In the genomic region with DNA sequence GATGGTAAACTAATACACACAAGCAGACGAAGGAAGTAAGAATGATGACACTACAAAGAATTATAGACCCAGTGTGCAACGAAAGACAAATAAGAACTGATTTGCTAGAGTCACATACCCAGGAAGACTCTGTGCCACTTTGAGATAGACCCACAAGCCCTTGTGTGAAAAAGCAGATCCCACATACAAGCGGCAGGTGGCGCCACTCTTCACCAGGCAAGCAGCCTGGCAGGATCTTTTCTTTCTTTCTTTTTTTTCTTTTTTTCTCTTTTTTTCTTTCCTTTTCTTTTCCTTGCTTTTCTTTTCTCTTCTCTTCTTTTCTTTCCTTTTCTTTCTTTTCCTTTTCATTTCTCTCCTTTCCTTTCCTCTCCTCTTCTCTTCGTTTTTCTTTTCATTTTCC, we compare ENCODE assay signal across 14 mouse cellular contexts. TPM values are rescaled to one million over a fixed set of nuclear protein-coding genes. Genes with fewer than 3 reads are reported as not detected.
DNase-seq lines count a peak whose midpoint lies in the region; ATAC-seq and TF ChIP-seq lines count a peak whose summit lies in the region.
"Had no signal": no experiment of that assay in that cellular context is flagged by ENCODE, and none has a peak within 500 bp of the region (broad histone marks: within the 10 kb centered on the region; RNA-seq: fewer than 3 reads in every experiment).

No protein-coding gene starts in this region.

- intact Hi-C loops in heart, postnatal 25 days (cut with DNase I): loop anchor here (5.0 kb wide), 1 partner anchor 386 kb away; no protein-coding TSS in a partner anchor

- TF ChIP-seq CTCF in heart, postnatal 0 days (IDR thresholded peaks at IDR 0.05; ENCODE audit: low read depth): 0 out of 2 replicates have a peak, but pooled peaks have one; percentile 17
- peak; percentile 21; the same call in 1 of the 2 replicates for TF ChIP-seq CTCF in lung, embryonic 14.5 days (IDR thresholded peaks at IDR 0.05; ENCODE audit: low read depth)

- no peak for DNase-seq in heart, postnatal 0 days (ENCODE audit: low spot score)
- no peak for DNase-seq in heart, postnatal 25 days (ENCODE audit: low spot score)
- DNase-seq in lung, embryonic 14.5 days: peak; percentile 10
- no peak for DNase-seq in lung, postnatal 25 days (ENCODE audit: low spot score)
- peak; percentile 7 for DNase-seq in adrenal gland, postnatal 25 days
- DNase-seq in mesoderm, embryonic 11.5 days (ENCODE audit: low read depth, low spot score): peak; percentile 6
- DNase-seq in frontal cortex, postnatal 14 days (ENCODE audit: low spot score in 2 of 2): no peak
- DNase-seq in ovary, postnatal 10 days (ENCODE audit: low spot score): no peak
- DNase-seq: forebrain, postnatal 0 days had no signal

- H3K4me2 ChIP-seq in heart, postnatal 0 days (ENCODE audit: low read depth, low read length): no peak overlapping the region
- no peak overlapping the region for H3K4me2 ChIP-seq in lung, embryonic 14.5 days
- H3K4me2 ChIP-seq: heart, embryonic 12.5 days; limb, embryonic 13.5 days; midbrain, embryonic 15.5 days had no signal

- ATAC-seq in heart, postnatal 0 days (ENCODE audit: insufficient read depth, low read depth): no peak
- no peak for ATAC-seq in lung, embryonic 14.5 days (ENCODE audit: insufficient read depth)
- ATAC-seq: forebrain, postnatal 0 days; intestine, embryonic 16.5 days; midbrain, embryonic 15.5 days had no signal

- WGBS in heart, postnatal 0 days: 32% methylated on average over 5 of the region's 5 CpGs
- WGBS in lung, embryonic 14.5 days: 32% methylated on average over 5 of the region's 5 CpGs

- no peak for TF ChIP-seq EP300 in heart, postnatal 0 days (IDR thresholded peaks at IDR 0.05; ENCODE audit: low read depth)

- no peak overlapping the region for H3K4me3 ChIP-seq in heart, postnatal 0 days (ENCODE audit: low read depth, low read length)
- no peak overlapping the region for H3K4me3 ChIP-seq in lung, embryonic 14.5 days (ENCODE audit: low read depth, low read length)
- H3K4me3 ChIP-seq: heart, embryonic 12.5 days; limb, embryonic 13.5 days; midbrain, embryonic 15.5 days had no signal

- no peaks in the 10 kb centered on the region for H3K9me3 ChIP-seq in heart, postnatal 0 days (replicated peaks; ENCODE audit: control insufficient read depth, low read length)
- no peaks in the 10 kb centered on the region for H3K9me3 ChIP-seq in lung, embryonic 14.5 days (ENCODE audit: low read depth, low read length)
- H3K9me3 ChIP-seq: heart, embryonic 12.5 days; limb, embryonic 13.5 days; midbrain, embryonic 15.5 days had no signal

- no peaks in the 10 kb centered on the region for H3K4me1 ChIP-seq in heart, postnatal 0 days (ENCODE audit: control insufficient read depth, insufficient read depth)
- H3K4me1 ChIP-seq in lung, embryonic 14.5 days (ENCODE audit: insufficient read depth): no peaks in the 10 kb centered on the region
- H3K4me1 ChIP-seq: heart, embryonic 12.5 days; limb, embryonic 13.5 days; midbrain, embryonic 15.5 days had no signal

- H3K36me3 ChIP-seq in heart, postnatal 0 days (replicated peaks; ENCODE audit: control insufficient read depth, insufficient read depth, low read length): no peaks in the 10 kb centered on the region
- H3K36me3 ChIP-seq in lung, embryonic 14.5 days (ENCODE audit: insufficient read depth): no peaks in the 10 kb centered on the region
- H3K36me3 ChIP-seq: heart, embryonic 12.5 days; limb, embryonic 13.5 days; midbrain, embryonic 15.5 days had no signal

- H3K9ac ChIP-seq in heart, postnatal 0 days (replicated peaks; ENCODE audit: low read depth, low read length): no peak overlapping the region
- H3K9ac ChIP-seq in lung, embryonic 14.5 days: no peak overlapping the region
- H3K9ac ChIP-seq: forebrain, postnatal 0 days; heart, embryonic 12.5 days; limb, embryonic 13.5 days; midbrain, embryonic 15.5 days had no signal

- H3K27ac ChIP-seq in heart, postnatal 0 days (ENCODE audit: low read depth): no peak overlapping the region
- no peak overlapping the region for H3K27ac ChIP-seq in lung, embryonic 14.5 days (ENCODE audit: low read depth)
- H3K27ac ChIP-seq: limb, embryonic 13.5 days; midbrain, embryonic 15.5 days had no signal

- no peaks in the 10 kb centered on the region for H3K27me3 ChIP-seq in heart, postnatal 0 days (ENCODE audit: control insufficient read depth, insufficient read depth, low read length)
- H3K27me3 ChIP-seq in lung, embryonic 14.5 days (ENCODE audit: insufficient read depth, low read length): no peaks in the 10 kb centered on the region
- H3K27me3 ChIP-seq: heart, embryonic 12.5 days; limb, embryonic 13.5 days; midbrain, embryonic 15.5 days had no signal

RNA-seq across cellular contexts. Expression of gene Crnn, which starts 32.9 kb away (rescaled TPM):
- not detected in 2 replicates for total RNA-seq in heart, postnatal 0 days (2014; rRNA removed; ENCODE audit: low replicate concordance)
- not detected in 2 replicates for polyA plus RNA-seq in heart, postnatal 0 days (2015; fragmentation: Nextera tagmentation; extraction: Ambion mirVana)
- not detected for total RNA-seq in heart, postnatal 25 days (2021)
- polyA plus RNA-seq in lung, embryonic 14.5 days (2014; fragmentation: Nextera tagmentation; extraction: Ambion mirVana): not detected in 2 replicates
- not detected in 2 replicates for total RNA-seq in adrenal gland, postnatal 25 days (2021)
- total RNA-seq: forebrain, postnatal 0 days had no signal
- polyA plus RNA-seq: forebrain, postnatal 0 days; heart, embryonic 12.5 days; intestine, embryonic 16.5 days; limb, embryonic 13.5 days; midbrain, embryonic 15.5 days; stomach, embryonic 14.5 days had no signal

RNA-seq across cellular contexts. Expression of gene Gm4858, which starts 43.0 kb away (rescaled TPM):
- total RNA-seq in heart, postnatal 0 days (2014; rRNA removed; ENCODE audit: low replicate concordance): not detected in 2 replicates
- polyA plus RNA-seq in heart, postnatal 0 days (2015; fragmentation: Nextera tagmentation; extraction: Ambion mirVana): not detected in 2 replicates
- not detected for total RNA-seq in heart, postnatal 25 days (2021)
- polyA plus RNA-seq in lung, embryonic 14.5 days (2014; fragmentation: Nextera tagmentation; extraction: Ambion mirVana): not detected in 2 replicates
- not detected in 2 replicates for total RNA-seq in adrenal gland, postnatal 25 days (2021)
- total RNA-seq: forebrain, postnatal 0 days had no signal
- polyA plus RNA-seq: forebrain, postnatal 0 days; heart, embryonic 12.5 days; intestine, embryonic 16.5 days; limb, embryonic 13.5 days; midbrain, embryonic 15.5 days; stomach, embryonic 14.5 days had no signal

Comparison
In these comparisons a context has a peak if more than half of its experiments do, and no peak if none do; other contexts are left out.
1. DNase-seq: peak in lung, embryonic 14.5 days (single experiment), adrenal gland, postnatal 25 days (single experiment) and mesoderm, embryonic 11.5 days (single experiment); none in heart, postnatal 0 days (single experiment), heart, postnatal 25 days (single experiment), lung, postnatal 25 days (single experiment), frontal cortex, postnatal 14 days (0 of 2) and ovary, postnatal 10 days (single experiment).